Mouse (Mus musculus) testis, postnatal 10 days (tissue): Measurements from ENCODE around the gene Lama1.
A peak's percentile ranks its signal among the peaks of the same experiment; 100 is the strongest.

ENCODE experiments used
- DNase-seq: peaks from one replicate; pipeline ENCODE4 v3.0.0; 2021; ENCODE audit warnings: low spot score

The Lama1 gene

DNA sequence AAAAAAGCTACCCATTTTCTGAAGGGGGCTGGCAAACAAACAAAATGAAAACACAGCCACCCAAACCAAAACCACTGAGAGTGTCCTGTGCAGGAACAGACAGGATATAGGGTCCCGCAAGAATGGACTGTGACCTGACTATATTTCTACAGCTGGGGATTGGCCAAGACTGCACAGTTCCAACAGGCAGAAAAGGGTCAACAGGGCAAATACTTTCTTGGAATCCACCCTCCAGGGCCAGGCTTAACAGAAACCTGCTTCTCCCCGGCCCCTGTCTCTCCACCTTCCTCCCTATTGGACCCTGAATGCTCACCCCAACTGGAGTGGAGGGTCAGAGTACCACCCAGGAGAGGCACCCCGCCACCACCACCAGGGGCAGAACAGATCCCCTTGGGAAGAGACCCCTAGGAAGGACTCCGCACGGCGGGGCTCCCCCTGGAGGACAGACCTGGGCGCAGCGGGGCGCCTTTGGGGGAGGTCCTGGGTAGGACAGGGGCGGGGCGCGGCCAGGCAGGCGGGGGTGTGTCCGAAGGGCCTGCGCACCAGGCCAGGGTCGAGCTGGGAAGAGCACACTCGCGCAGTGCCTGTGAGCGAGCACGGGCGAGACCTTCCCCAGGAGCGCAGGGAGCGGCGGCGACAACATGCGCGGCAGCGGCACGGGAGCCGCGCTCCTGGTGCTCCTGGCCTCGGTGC is at the start of gene Lama1:
Gene Lama1 (plus strand): TSS at position 566 of the 693 bp plus-strand sequence.
- peak; percentile 96 for DNase-seq

DNA sequence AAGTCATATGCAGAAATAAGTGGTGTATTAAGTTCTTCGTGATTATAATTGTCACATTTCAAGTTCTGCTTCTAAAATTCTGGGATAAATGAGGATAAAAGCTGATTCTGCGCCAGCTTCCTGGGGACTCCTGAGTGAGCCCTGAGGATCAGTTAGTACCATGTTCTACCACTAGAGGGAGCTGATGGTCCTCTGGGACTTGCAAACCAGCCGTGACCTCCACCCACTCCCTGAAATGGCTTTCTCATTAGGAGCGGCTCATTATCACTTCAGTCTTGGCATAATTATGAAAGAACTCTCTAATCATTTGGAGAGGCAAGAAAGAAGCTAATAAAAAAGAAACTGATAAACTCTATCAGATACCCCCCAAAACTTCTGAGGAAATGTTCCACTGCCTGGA is 45.6 kb upstream of the Lama1 start:
- DNase-seq: peak; percentile 71

DNA sequence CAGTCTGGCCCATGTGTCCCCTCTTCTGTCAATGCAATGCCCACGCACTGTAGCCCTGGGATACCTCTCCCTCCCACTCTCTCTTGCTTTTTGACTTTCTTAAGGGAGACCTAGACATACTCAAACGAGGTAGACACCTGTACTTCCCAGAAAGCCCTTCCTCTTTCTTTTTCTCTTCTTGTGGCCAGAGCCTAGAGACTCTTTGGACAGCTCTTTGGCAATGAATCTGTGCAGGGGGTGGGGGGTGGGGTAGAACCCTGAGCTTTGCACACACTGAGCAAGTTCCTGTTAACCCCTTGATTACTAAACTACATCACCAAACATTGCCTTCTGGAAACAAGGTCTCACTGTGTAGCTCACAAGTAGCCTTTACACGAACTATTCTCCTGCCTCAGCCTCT is 32.8 kb upstream of the Lama1 start:
- no peak for DNase-seq

DNA sequence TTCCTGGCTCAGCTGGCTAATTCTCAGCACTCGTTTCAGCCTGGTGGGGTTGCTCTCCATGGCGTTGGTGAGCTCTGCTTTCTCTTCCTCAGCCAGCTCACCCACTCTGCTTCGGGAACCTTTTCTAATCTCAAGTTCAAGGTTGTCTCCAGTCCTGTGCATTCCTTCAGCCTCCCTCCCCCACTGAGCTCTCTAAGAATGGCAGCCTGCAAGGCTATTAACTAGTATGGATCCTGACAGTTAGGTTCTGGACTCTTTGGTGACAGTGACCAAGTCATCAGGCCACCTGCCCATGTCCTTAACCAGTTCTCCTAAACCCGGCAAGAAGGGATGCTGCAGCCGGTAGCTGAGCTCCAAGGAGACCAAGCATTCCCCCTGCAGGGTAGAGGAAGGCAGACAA is 30.1 kb upstream of the Lama1 start:
- DNase-seq: no peak

DNA sequence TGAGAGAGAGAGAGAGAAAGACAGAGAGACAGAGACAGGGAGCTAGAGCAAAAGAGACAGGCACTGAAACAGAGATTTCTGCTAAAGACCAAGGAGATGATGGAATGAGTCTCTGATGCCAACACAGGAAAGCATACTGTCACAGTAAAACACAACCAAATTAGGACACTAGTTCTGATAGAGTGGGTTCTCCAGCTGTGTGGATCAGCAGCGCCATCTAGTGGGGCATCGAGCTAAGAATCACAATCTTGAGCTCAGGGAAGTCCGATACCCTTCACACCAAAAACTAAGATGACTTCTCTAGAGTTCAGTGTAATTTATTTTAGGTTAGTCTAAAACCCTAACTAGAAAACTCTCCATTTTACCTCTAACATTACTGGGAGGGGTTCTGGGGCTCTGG is 29.1 kb upstream of the Lama1 start:
- DNase-seq: peak; percentile 87

DNA sequence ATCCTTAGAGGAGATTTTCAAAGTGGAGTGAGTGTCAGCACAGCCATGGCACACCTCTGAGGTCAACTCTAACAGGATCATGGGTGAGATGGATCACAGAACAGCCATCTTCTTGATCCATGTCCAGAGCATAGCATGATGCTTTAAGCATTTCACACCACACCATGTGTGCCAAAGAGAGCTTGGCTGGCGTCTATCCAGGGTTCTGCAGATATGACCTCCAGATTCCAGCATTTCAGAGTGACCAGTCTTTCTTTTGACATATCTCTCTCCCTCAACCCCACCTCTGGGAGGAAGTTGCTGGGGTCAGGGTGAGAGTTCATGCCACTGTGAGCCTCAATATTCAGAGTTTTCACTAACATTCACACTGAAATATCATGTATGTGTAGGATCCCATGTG is 18.5 kb upstream of the Lama1 start:
- DNase-seq: no peak

DNA sequence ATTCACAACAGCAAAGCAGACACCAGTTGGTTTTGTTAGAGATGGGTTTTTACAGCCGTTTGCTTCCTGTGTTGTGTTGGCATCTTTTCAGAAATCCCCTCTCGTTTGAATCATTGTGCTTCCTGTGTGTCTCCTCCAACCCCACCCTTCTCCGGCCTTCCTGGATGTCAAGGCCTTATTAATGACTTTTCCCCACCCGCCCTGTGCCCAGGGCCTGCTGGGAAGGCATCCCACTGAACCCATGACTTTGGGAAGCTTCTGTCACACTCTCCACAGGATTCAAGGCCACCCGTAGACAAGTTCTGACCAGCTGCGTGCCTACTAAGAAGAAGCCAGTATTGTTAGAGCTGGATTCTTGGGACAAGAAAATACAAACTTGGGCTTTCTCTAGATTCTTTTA is 16.0 kb upstream of the Lama1 start:
- DNase-seq: no peak

DNA sequence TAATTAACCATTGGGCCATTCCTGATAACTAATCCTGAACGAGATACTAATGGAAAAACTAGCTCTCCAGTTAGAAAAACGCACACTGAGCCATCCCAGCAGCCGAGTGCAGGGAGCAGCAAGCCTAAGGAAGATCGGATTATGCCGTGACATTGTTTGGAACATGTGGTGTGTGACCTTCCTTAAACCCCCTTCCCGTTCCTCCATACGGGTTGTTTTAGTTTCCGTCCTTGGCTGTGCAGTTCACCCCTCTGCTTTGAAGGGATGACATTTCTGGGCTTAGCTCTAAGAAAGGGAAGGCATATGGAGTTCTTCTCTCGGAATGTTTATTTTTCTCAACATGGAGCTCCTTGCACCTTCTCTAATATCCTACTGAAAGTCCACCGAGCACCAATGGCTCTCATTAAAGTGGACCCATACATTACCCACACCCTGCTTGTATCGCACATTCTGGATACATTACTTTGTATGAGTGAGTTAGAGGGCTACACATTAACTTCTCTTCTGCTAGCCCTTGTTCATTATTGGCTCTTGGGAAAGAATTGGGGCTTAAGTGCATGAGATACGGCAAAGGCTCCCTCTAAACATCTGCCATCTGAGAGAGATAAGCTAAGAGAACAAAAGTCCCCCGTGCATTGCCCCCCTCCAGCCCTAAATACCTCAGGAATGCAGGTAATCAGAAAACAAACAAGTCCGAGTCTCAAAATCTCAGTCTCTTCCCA is 11.9 kb upstream of the Lama1 start:
- DNase-seq: no peak

DNA sequence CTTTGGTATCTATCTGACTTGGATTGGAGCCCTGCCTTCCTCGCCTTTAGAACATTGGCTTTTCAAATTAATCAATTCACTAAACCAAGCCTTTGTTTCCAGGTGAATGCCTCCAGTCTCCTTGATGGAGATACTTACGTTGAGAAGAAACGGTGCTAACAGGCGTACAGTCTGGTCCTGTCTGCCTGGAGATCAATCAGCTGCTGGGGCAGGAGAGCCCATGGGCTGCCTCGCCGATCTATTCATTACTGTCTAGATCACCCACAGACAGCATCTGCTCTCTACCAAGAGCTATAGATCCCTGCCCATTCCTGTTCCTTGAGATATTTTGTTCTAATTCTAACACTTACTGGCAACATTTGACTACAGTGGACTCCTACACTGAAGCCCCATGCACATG is 9.6 kb upstream of the Lama1 start:
- no peak for DNase-seq

DNA sequence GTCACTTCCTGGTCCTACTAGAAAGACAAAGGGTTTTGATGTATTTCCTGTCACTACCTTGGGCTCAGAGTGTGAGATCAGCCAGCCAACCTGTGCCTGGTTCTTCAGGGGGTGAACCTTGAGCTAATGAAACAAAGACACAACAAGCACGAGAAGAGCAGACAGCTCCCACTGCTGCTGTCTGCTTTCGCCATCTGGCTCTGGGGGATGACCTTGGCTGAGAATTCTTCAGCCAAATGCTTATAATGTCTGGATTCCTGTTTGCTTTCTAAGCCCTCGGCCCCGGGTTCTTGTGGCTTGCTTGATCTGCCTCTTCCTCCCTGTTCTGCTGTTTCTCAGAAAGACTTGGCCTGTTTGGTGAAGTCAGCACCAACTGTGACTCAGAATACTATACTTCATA is 6.4 kb upstream of the Lama1 start:
- no peak for DNase-seq

DNA sequence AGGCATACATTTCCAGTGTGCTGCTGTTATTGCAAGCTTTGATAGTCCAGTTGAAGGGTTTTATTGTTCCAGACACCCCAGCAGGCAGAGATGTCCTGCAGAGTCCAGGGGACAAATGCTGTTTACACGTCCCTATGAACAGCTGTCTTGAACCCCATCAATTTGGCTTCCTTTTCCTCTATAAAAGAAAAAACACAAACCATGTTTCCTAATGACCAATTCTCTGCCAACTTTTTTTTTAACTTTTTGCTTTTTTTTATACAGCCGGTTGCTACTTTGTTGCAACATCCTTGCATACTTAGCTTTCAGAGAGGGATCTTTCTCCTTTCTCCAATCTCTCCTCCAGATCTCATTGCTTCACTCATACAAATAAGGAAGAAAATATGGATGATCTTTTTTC is 4.4 kb upstream of the Lama1 start:
- DNase-seq: no peak

DNA sequence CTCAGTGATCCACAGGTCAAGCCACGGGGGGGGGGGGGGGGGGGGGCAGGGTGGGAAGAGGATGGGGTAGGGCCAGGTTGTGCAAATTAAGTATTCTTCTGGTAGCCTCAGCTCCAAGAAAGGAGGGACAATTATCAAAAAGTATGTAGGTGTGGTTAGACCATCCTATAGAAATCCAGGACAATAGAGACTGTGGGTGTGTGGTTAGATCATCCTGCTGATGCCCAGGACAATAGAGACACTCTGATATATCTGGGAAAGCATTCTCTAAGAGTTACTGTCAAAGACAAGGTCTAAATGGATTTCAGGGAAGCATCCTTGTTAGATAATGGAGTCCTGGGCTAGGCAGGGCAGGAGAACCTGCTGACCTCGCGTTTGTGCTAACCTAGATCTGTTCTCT is 3.2 kb upstream of the Lama1 start:
- DNase-seq: no peak

DNA sequence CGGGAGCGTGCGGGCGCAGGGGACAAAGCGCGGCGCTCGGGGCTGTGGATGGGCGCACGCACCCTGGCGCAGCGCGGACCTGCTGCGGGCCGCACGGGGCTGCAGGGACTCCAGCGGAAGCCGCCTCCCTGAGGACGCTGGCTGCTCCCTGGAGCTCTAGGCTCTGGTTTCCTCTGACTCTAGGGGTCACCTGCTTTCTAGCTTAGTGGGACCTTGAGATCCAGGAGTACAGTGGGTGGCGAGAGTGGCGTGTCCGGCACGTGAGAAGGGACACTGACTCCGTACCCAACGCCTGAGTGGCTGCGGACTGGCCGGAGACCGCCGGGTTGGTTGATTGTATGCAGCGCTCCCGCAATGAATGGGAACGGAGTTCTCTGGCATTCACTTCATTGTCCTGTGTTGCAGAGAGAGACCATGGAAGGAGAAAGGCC is 417 bp downstream of the Lama1 start:
- no peak for DNase-seq

DNA sequence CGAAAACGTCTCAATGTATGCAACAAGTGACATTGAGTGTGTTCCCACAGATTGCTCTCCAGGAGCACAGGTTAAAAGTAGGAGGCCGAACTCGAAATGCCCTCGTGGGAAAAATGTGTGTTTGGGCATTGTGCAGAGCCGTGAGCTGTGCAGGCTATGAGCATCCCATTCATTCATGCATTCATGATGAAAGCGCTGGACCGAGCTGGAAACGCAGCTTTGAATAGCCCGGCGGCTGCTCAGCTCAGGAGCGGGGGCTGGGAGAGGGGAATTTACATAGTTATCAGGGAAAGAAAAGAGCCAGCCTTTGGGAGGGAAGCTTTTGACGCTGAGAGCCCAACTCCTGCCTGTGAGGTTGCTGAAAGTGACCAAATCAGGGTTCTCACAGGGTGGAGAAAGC is 1.2 kb downstream of the Lama1 start:
- peak; percentile 68 for DNase-seq

DNA sequence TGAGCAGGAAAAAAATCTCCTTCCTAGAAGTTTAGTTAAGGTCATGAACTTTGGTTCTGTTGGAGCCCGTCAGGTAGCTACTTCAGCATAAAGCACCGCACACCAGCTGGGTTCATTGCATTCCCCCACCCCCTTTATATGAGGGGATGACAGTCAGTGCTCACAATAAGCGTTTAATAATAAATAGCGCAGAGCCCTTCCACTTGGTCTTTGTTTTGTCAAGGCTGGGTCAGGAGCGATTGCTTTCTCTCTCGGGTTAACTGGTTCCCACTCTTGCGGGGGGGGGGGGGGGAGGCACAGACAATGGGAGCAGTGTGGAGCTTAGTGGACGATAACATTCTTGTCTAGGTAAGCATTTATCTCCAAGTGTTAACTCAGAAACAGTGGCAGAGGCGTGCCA is 4.7 kb downstream of the Lama1 start:
- no peak for DNase-seq

DNA sequence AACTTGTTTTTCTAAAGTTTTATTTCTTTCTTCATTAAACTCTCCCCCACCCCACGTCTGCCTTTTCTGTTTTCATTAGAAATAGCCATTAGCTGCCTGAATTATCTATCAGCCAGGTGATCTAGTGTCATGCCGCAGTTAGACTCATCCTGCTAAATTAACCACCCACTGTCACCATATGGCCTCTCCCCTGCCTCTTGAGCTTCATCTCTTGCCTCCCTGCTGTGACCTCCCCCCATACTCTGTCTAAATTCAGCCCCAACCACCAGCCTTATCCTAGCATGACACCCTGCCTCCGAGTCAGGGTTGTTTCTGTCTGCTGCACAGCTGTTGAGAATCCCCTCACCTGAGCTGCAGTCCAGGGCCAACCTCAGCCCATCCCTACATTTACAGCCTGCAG is 5.9 kb downstream of the Lama1 start:
- no peak for DNase-seq

DNA sequence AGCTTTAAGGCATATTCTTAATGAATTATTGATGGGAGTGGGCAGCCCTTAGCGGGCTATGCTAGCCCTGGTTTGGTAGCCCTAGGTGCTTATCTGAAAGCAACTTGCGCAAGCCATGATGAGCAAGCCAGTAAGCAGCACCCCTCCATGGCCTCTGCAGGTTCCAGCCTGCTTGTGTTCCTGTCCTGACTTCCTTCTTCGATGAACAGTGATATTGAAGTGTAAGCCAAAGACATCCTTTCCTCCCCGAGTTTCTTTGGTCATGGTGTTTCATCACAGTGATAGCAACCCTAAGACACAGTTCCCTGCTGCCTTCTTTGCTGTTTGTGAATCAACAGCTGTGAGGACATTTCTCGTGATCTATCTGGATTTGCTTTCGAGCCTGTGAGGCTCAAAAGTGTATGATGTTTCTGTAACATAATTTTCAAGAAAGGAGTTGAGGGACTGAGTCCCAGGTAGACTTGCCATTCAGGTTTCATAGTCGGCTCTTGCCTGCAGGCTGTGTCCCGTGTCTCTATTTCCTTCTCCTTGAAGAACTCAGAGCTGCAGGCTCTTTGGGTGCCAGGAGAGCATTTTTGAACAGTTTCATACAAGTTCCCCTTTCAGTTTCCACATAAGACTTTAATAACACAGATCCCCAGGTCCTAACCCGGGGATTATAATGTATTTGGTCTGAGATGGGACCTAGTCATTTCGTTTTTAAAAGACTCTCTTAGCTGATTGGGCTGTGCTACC is 8.1 kb downstream of the Lama1 start:
- DNase-seq: no peak

DNA sequence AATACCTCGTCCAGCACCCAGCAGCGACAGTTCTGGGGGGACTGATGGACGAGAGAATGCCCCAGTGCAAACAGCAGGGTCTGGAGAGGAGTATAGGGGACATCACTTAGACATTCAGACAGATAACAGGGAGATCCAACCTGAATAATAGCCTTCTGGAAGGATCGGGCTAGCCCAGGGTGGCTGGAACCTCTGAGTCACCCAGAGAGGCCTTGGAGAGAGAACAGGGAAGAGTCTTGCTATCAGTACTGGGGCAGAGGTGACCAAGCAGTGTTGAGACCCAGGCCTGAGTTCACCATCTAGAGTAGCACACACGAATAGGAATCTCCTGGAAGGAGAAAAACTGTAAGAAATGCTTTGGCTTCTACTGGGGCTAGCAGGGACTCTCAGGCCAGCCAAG is 9.3 kb downstream of the Lama1 start:
- DNase-seq: no peak

DNA sequence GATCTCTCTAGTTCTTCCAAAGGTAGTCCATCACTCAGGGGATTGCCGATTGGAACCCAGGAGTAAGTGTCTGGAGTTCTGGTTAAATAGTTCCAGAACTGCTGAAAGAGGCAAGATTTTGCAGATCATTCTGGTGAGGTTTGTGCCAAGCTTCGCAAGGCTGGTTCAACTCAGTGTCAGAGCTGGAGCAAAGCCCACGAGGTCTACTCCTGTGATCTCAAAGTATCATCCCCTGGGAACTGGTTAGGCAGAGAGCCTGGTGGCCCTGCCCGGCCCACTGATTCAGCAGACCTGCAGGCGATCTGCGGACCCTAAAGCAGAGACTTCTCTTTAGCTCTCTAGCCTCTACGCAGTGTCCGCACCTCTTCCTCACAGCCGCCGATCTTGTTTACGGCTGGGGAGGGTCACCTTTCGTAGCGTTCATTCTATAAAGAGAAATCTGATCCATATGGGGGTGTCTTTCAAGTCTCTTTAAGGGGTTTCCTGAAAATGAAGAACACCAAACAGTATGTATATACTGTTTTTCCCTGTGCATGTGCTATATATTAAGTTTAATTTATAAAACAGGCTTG is 10.8 kb downstream of the Lama1 start:
- peak; percentile 62 for DNase-seq

DNA sequence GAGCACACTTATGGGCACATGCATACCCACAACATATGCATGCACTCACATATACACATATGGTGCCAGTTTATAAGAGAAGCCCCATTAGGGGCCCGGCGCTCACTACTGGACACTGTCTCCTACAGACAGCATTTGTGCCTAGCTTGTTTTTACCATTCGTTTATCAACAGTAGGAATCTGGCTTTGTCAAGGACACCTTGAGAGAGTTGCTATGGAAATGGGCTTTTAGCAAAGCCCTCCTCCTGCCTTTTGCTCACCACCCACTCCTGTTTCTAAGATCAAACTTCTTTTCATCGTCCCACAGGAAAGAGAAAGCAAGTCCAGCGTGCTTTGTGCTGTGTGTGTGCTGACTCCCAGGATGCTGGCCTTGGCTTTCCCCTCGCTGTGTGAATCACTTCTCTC is 13.3 kb downstream of the Lama1 start:
- DNase-seq: no peak

DNA sequence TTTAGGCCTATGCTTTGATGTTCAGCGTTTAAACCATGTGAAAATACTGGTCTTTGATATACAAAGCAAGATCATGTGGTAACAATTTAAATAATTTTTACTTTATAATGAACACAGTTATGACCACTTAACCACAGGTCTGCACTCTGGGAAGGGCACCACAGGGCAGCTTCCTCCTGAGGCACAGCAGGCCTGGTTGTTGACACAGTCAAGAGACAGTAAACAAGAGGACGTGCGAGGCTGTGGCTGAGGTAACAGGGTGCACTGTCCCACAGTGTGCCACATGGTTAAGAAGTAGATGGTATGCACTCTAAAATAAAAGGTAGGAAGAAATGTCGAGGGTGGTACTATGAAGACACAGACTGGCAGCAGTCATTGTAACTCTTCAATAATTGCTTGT is 14.3 kb downstream of the Lama1 start:
- no peak for DNase-seq

DNA sequence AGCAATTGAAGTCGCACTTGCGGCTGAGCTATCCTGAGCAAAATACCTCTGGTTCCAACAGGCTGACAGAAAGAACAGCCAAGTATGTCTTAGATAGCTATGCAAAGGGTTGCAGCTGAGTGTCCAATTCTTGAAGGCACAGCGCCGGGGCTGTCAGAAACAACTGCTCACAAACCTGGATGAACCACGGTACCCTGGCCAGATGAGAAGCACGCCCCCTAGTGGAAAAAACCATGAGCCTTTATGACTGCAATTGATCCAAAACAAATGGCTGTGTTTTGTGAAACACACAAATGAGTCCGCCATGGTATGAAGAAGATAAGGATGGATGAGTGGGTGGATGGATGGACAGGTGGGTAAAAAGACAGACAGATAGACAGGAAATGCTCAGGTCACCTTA is 15.9 kb downstream of the Lama1 start:
- DNase-seq: no peak

DNA sequence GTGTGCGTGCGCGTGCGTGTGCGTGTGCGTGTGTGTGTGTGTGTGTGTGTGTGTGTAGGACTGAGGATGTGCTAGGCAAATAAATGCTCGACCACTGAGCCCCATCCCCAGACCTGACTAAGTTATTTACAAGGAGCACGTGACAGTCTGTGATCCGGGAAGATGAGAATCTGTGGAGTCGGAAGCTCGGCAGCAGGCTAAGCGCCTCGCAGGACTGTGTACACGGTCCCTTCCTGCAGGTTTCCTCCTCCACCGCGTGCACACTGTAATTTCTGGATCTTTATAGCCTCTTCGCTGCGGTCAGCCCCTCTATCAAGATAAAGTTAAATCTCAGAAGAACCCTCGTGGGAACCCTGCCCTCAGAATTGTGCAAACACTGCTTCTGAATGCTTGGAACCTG is 18.4 kb downstream of the Lama1 start:
- DNase-seq: no peak
